Mouse (Mus musculus): ENCODE measurements at regions not wholly inside any gene's neighbourhood (a gene's known extent, or its start where the extent isn't known, plus 50 kb on each side); places are given as distances from the start of the nearest gene placed in this dataset.
A peak's percentile ranks its signal among the peaks of the same experiment; 100 is the strongest.

- no peak for DNase-seq (ENCODE audit: extremely low spot score, low spot score)
Measured at GRCm38 (mm10) chr10:71753255-71753654, 405.7 kb downstream of the Ipmk start.

GRCm38 (mm10) chr10:71754799-71755198 lies 407.2 kb downstream of the Ipmk start:
- DNase-seq (ENCODE audit: extremely low spot score, low spot score): no peak

- DNase-seq (ENCODE audit: extremely low spot score, low spot score): no peak
Measured at GRCm38 (mm10) chr10:71778903-71779302, 431.3 kb downstream of the Ipmk start.

- DNase-seq (ENCODE audit: extremely low spot score, low spot score): no peak
Measured at GRCm38 (mm10) chr10:71789241-71789640, 441.7 kb downstream of the Ipmk start.

GRCm38 (mm10) chr10:71789936-71790335 lies 442.4 kb downstream of the Ipmk start:
- DNase-seq (ENCODE audit: extremely low spot score, low spot score): no peak

GRCm38 (mm10) chr10:71798638-71799037 lies 451.1 kb downstream of the Ipmk start:
- no peak for DNase-seq (ENCODE audit: extremely low spot score, low spot score)

GRCm38 (mm10) chr10:71802457-71802856 lies 454.9 kb downstream of the Ipmk start:
- DNase-seq (ENCODE audit: extremely low spot score, low spot score): no peak

- no peak for DNase-seq (ENCODE audit: extremely low spot score, low spot score)
Measured at GRCm38 (mm10) chr10:71832633-71833032, 485.1 kb downstream of the Ipmk start.

- DNase-seq (ENCODE audit: extremely low spot score, low spot score): no peak
Measured at GRCm38 (mm10) chr10:71835018-71835417, 487.5 kb downstream of the Ipmk start.

- no peak for DNase-seq (ENCODE audit: extremely low spot score, low spot score)
Measured at GRCm38 (mm10) chr10:71857089-71857488, 509.5 kb downstream of the Ipmk start.

GRCm38 (mm10) chr10:71857518-71857973 lies 510.0 kb downstream of the Ipmk start:
- DNase-seq (ENCODE audit: extremely low spot score, low spot score): peak; percentile 33

- no peak for DNase-seq (ENCODE audit: extremely low spot score, low spot score)
Measured at GRCm38 (mm10) chr10:71893726-71894125, 546.2 kb downstream of the Ipmk start.

GRCm38 (mm10) chr10:71905029-71905428 lies 557.5 kb downstream of the Ipmk start:
- DNase-seq (ENCODE audit: extremely low spot score, low spot score): no peak
